Mouse (Mus musculus) T-helper 1 cell (primary cell): ENCODE results near the gene Npcd.

Experiments used
- in situ Hi-C: fragments of 300-600 bp; cut with MboI, MseI; formaldehyde crosslinking; loops from one replicate; pipeline ENCODE4 v1.15.1; 2025; ENCODE audit warnings: high pct_unique_total_duplicates

Gene Npcd

DNA sequence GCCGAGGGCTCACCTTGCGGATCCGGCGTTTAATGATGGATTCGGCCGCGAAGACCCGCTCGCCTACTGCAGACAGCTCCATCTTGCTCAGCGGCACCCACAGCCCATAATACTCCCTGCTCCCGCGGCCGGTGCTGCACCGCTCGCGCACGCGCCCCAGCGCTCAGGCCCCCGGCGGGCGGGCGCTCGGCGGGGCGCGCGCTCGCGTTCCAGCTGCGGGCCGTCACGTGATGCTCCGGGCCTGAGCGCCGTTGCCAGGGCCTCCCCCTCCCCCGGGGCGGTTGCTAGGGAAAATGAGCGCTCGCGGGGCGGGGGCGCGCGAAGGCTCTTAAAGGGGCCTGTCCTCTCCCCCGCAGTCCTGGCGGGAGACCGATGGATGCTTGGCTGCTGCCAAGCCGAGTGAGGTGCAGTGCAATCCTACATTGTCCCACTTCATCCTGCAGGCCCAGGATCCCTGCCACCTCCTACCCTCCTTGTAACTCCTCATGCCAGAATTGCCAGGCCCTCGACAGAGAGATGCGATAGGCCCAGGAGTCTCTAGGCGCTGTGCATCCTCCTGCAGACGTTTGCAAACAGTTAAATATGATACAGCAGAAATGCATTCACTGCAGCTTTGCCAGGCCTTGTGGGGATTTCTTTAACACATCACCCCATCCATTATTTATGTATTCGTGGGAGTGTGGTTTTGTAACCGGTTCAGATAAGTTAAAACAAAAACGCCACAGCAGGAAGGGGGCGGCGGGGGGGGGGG lies at the start of gene Npcd, which contains the start of gene Cbx6:
Gene Npcd (minus strand): TSS at position 108 of the 751 bp plus-strand sequence.
Gene Cbx6 (minus strand): TSS at position 559 of the 751 bp plus-strand sequence.
- in situ Hi-C loops: no loop called here

DNA sequence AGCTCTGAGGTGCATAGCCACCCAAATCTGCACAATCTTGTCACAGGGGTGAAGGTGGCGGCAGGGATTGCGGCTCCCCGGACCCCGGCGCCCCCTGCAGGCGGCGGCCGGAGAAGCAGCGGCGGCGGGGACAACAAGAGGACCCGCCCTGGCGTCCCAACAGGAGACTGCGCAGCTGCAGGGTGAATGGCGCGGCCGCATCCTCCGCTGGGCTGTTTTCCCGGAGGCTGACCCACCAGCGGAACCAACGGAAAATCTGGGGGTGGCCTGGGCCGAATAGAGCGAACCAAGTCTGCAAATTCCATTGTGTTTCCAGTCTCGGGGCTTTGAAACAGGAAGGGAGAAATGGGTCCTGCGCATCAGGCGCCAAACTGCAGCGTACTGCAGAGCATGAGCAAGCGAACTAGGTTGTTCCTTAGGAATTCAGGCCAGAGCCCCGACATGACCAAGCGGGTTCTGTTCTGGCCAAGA lies 49.4 kb upstream of the Npcd start:
- in situ Hi-C loops: no loop called here

- in situ Hi-C loops: no loop called here
Observed at GRCm38 (mm10) chr15:79882623-79883267, 48.7 kb upstream of the Npcd start.

GRCm38 (mm10) chr15:79880477-79880876 lies 46.4 kb upstream of the Npcd start:
- in situ Hi-C loops: no loop called here

DNA sequence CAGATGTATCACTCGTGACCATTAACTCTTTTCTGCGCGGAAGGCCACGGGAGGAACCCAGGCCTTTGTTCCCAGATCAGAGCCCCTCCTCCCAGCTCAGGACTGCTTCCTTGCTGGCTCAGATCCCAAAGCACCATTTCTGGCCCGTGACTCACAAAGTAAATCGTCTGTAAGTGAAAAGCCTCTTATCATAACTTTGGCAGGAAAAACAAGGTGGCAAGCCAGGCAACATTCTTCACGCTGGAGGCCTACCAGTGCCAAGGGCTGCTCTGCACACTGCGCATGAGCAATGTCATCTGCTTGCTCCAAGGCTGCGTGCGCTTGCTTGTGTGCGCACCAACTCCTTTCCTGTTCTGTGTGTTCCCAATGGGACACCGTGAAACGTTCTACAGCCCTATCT lies 45.3 kb upstream of the Npcd start:
- in situ Hi-C loops: no loop called here

DNA sequence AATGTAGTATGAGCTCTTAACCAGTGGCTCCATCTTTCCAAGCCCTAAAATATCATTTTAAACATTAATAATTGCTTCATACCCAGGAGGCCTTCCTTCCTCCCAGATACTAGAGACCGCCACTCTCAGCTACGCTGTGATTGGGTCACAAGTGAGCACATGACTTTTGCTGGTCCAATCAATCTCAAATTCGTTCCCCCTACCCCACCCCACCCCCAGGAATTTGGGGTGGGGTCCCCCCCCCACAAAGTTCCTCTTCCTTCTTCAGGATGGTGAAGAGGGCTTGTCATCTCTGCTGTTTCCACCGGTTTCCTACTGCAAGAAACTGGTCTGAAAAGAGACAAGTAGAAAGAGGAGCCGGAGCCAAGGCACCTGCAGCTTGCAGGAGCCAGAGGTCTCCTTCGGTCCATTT lies 44.7 kb upstream of the Npcd start:
- in situ Hi-C loops: no loop called here

DNA sequence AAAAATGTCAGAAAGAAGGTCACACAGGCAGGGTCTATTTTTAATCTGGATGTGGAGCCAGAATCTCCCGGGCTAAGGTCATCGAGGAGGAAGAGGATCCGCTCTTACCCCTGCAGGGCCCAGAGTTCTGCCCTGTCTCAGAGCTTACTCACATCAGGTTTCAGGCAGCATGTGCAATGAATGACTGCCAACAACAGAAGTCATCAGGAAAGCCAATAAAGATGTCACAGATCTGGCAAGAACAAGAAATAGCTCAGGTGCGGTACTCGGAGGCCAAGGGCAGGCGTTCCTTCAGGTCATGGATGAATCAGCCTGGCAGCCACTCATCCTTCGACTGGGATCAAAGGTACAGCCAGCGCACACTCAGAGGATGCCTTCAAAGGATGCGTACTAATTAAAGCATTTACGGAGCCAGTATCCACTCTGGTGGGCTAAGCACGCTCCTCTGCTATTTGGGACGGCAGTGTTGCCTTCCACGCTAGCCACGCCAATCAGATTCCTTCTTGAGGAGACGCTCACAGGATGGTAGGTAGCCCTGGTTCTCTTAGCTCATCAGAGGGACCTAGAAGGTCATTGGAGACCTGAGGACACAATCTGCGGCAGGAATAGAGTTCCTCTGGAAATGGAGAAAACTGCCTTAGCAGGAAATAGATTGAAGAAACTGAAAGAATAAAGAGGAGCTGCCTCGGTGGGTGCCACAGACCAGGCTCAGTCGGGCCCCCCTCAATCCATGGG lies 41.4 kb upstream of the Npcd start:
- in situ Hi-C loops: no loop called here

- in situ Hi-C loops: no loop called here
Observed at GRCm38 (mm10) chr15:79873995-79874394, 40.0 kb upstream of the Npcd start.

- in situ Hi-C loops: no loop called here
Observed at GRCm38 (mm10) chr15:79873545-79873944, 39.5 kb upstream of the Npcd start.

DNA sequence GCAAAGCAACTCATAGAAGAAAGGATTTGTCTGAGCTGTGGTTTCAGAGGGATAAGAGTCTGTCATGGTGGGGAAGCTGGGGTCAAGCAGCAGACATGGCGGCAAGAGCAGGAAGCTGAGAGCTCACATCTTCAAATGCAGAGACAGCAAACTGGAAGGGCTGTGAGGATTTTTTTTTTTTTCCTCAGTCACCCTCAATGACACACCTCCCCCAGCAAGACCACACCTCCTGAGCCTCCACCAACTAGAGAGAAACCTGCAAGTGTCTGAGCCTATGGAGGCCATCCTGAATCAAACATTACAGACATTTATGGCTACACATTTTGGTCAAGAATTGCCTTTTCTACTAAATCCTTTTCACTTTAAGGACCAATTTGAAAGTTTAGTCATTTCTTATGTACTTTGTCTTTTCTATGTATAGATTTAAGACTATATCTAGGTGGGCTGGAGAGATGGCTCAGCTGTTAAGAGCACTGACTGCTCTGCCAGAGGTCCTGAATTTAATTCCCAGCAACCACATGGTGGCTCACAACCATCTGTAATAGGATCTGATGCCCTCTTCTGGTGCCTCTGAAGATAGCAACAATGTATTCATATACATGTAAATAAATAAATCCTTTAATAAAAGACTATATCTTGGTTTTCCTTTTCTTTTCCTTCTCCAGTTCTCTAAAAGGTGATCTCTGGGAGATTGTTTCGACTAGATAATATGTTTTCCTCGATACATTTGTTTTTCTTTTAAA lies 33.4 kb upstream of the Npcd start:
- in situ Hi-C loops: no loop called here

- in situ Hi-C loops: no loop called here
Observed at GRCm38 (mm10) chr15:79859821-79860220, 25.8 kb upstream of the Npcd start.

- in situ Hi-C loops: no loop called here
Observed at GRCm38 (mm10) chr15:79858979-79859378, 24.9 kb upstream of the Npcd start.

- in situ Hi-C loops: no loop called here
Observed at GRCm38 (mm10) chr15:79850143-79850542, 16.1 kb upstream of the Npcd start.

GRCm38 (mm10) chr15:79847100-79847499 lies 13.1 kb upstream of the Npcd start:
- in situ Hi-C loops: no loop called here

DNA sequence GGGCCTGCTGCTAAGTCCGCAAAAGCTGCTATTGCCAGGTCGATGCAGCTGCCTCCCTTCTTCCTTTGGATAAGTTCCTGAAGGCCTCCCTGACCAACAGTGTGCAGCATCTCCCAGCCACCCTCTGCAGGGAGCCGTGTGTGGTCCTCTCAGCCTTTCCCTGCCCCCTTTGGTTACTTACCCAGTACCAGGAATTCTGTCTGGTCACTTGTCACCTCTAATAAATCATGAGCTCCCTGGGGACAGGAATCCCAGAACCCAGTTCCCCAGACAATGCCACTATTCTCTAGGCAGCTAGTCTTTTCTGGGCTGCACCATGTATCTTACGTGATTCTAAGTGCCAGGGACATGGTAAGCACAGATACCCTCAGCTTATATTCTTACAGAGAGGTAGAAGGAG lies 11.9 kb upstream of the Npcd start:
- in situ Hi-C loops: no loop called here

DNA sequence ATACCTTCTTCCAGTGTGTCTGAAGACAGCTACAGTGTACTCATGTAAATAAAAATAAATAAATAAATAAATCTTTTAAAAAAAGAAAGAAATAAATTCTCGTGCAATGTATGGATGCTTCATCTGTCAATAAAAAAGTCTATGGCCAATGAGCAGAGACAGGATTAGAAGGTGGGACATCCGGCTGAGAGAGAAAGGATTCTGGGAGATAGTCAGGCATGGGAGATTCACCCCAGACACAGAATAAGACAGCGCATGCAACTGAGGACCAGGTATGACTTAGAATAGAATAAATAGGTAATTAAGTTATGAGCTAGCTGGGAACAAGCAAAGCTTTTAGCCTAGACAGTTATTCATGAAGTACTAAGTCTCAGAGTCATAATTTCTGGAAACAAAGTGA lies 8.9 kb upstream of the Npcd start:
- in situ Hi-C loops: no loop called here

DNA sequence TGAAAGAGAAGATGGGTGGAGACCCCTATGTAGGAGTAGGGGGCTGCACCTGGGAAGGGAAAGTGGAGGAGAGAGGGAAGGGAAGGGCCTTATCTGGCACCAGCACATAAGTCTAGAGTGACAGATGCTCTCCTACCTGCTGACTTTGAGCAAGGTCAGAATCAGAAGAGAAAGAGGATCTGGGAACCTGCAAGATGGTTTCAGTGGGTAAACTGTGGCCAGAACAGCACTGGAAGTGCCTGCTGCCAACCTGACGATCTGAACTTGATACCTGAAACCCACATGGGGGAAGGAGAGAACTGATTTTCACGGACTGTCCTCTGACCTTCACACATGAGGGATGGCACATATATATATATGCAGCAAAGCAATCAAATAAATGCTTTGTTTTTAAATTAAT lies 6.2 kb upstream of the Npcd start:
- in situ Hi-C loops: no loop called here

DNA sequence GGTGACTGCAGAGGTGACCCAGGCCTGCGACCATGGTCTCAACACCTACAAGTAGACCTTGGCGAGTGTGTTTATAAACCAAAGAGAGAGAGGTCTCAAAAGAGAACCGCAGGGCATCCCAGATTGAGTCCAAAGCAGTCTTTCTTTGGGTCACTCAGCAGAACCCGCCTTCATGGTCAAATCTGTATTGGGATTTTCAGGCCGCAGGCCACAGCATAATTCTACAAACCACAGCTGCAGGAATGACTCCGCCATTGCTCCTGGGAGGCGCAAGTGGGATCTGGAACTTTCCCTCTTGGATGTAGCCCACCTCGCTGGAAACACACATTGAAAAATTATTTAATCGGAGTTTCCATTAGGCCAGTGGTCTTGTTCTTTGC lies 834 bp upstream of the Npcd start:
- in situ Hi-C loops: no loop called here

- in situ Hi-C loops: no loop called here
Observed at GRCm38 (mm10) chr15:79833251-79834050, 586 bp downstream of the Npcd start.

- in situ Hi-C loops: no loop called here
Observed at GRCm38 (mm10) chr15:79832064-79832900, 1.8 kb downstream of the Npcd start.
